Mouse (Mus musculus) urinary bladder, postnatal 4 days (tissue): ENCODE measurements at regions not wholly inside any gene's neighbourhood (a gene's known extent, or its start where the extent isn't known, plus 50 kb on each side); places are given as distances from the start of the nearest gene placed in this dataset.

Experiments
- DNase-seq, 2 experiments: peaks; one replicate each; pipeline ENCODE4 v3.0.0; 2021 to 2022; ENCODE audit warnings: low spot score in 2 of 2

GRCm38 (mm10) chr5:112018925-112019324 lies 233.4 kb downstream of the Cryba4 start:
- no peak for DNase-seq

GRCm38 (mm10) chr5:112020882-112021281 lies 231.4 kb downstream of the Cryba4 start:
- no peak for DNase-seq

GRCm38 (mm10) chr5:112029955-112030354 lies 222.4 kb downstream of the Cryba4 start:
- no peak for DNase-seq

GRCm38 (mm10) chr5:112032036-112032435 lies 220.3 kb downstream of the Cryba4 start:
- DNase-seq: no peak

- no peak for DNase-seq
These were observed 216.9 kb downstream of the Cryba4 start for GRCm38 (mm10) chr5:112035426-112035825.

GRCm38 (mm10) chr5:112037080-112037479 lies 215.2 kb downstream of the Cryba4 start:
- DNase-seq: no peak

GRCm38 (mm10) chr5:112039645-112040372 lies 212.5 kb downstream of the Cryba4 start:
- DNase-seq: no peak

GRCm38 (mm10) chr5:112040678-112041077 lies 211.6 kb downstream of the Cryba4 start:
- no peak for DNase-seq

GRCm38 (mm10) chr5:112041285-112041684 lies 211.0 kb downstream of the Cryba4 start:
- no peak for DNase-seq

- no peak for DNase-seq
These were observed 210.1 kb downstream of the Cryba4 start for GRCm38 (mm10) chr5:112042236-112042635.

GRCm38 (mm10) chr5:112050046-112050782 lies 202.1 kb downstream of the Cryba4 start:
- DNase-seq: no peak

GRCm38 (mm10) chr5:112050906-112051305 lies 201.4 kb downstream of the Cryba4 start:
- DNase-seq: no peak

- DNase-seq: no peak
These were observed 200.5 kb downstream of the Cryba4 start for GRCm38 (mm10) chr5:112051786-112052185.

- DNase-seq: no peak
These were observed 198.6 kb downstream of the Cryba4 start for GRCm38 (mm10) chr5:112053600-112054155.

GRCm38 (mm10) chr5:112055018-112055417 lies 197.3 kb downstream of the Cryba4 start:
- DNase-seq: no peak

- DNase-seq: no peak
These were observed 182.4 kb downstream of the Cryba4 start for GRCm38 (mm10) chr5:112069917-112070316.

GRCm38 (mm10) chr5:112072456-112072855 lies 179.9 kb downstream of the Cryba4 start:
- no peak for DNase-seq

- no peak for DNase-seq
These were observed 175.2 kb downstream of the Cryba4 start for GRCm38 (mm10) chr5:112077097-112077496.

- DNase-seq: peak in 1 of 2 experiments; percentile 70
These were observed 174.3 kb downstream of the Cryba4 start for GRCm38 (mm10) chr5:112077840-112078600.

- no peak for DNase-seq
These were observed 171.3 kb downstream of the Cryba4 start for GRCm38 (mm10) chr5:112081006-112081405.

- no peak for DNase-seq
These were observed 160.3 kb downstream of the Cryba4 start for GRCm38 (mm10) chr5:112091867-112092535.
